Mouse (Mus musculus): Measurements from ENCODE around the gene Ogfod3. TPM values are rescaled to one million over a fixed set of nuclear protein-coding genes. Genes with fewer than 3 reads are reported as not detected.

The Ogfod3 gene
- polyA plus RNA-seq, 2 experiments, result 5.6 to 13.3 TPM

DNA sequence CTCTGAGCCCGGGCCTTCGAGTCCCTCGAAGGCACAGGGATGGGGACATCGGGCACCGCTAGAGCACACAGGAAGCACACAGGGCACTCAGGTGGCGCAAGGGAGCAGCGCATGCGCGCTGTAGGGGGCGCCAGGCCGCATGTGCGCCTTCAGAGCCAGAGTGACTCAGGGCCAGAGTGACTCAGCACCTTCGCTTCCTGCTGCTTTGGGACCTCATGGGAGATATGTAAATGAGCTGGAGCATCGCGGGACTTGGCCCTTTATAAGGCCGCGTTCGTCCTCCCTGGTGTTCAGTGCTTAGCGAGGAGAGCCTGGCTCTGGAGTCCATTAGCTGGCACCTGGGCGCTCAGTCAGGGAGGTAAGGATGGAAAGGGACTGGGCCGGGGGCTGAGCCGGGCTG, 58.6 kb downstream of the Ogfod3 start, which contains the start of gene Tex19.1:
Gene Tex19.1, plus strand, starts transcription at position 279 of the 400 bp plus-strand sequence.
- TF ChIP-seq CTCF (IDR thresholded peaks at IDR 0.05; ENCODE audit: low read depth), result peak; percentile 37
- TF ChIP-seq EP300 (IDR thresholded peaks at IDR 0.05; ENCODE audit: low read depth), result no peak
- no peak for DNase-seq (ENCODE audit: low read depth in 3 of 3, low spot score in 3 of 3)
- no peak for ATAC-seq (ENCODE audit: insufficient read depth)
- Histone ChIP-seq H3K36me3 (replicated peaks; ENCODE audit: control insufficient read depth, insufficient read depth, low read depth) (no peaks in the 10 kb centered on the region), H3K4me2 (ENCODE audit: low read depth) (no peak within 1 kb of the TSS), H3K27me3 (ENCODE audit: control insufficient read depth, insufficient read depth, low read length) (no peaks in the 10 kb centered on the region), H3K4me3 (ENCODE audit: insufficient read depth in 1 of 2, low read depth in 2 of 2, low read length in 2 of 2) (no peak within 1 kb of the TSS), H3K27ac (no peak within 1 kb of the TSS), H3K9ac (replicated peaks) (no peak within 1 kb of the TSS), H3K4me1 (replicated peaks; ENCODE audit: control insufficient read depth in 2 of 2, insufficient read depth in 2 of 2, low read length in 1 of 2) (peaks cover 0 to 4% of the 10 kb centered on the region in 2 experiments; a peak in 2 of 4 replicates), H3K9me3 (ENCODE audit: control insufficient read depth, low read length) (no peaks in the 10 kb centered on the region)
- WGBS (ENCODE audit: insufficient replicate concordance), result 88% methylated on average over 22 of the region's 22 CpGs

DNA sequence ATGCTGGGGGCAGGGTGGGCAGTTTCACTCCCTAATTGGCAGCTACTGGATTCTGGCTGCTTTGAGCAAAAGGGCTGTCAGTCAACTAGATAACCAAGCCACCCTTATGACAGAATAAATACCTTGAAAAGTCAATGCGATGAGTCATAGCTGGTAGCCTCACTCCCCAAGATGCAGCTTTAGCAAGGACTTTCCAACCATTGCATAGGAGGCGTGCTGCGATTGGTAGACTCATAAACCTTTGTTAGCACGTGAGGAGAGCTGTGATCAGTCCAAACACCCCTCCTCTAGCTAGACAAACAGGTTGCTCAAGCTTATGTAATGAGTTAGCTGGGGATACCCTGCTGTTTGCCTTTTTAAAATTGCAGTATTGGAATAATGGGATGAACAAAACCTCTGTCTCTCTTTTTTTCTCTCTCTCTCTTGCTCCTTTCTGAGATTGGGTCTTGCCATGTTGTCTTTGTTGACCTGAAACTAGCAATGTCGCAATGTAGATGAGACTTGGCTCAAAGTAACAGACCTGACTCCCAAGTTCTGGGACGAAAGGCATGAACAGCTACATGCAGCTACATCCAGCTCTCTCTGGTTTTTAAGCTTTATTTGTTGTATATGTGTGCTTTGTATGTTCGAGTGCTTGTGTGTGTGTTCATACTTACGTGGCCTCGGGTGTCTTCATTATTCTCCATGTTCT, 61.0 kb downstream of the Ogfod3 start:
- TF ChIP-seq EP300 (IDR thresholded peaks at IDR 0.05; ENCODE audit: low read depth) (no peak), CTCF (IDR thresholded peaks at IDR 0.05; ENCODE audit: low read depth) (no peak)
- no peaks in the 10 kb centered on the region for H3K36me3 ChIP-seq (replicated peaks; ENCODE audit: control insufficient read depth, insufficient read depth, low read depth)
- no peak overlapping the region for H3K4me3 ChIP-seq (ENCODE audit: insufficient read depth in 1 of 2, low read depth in 2 of 2, low read length in 2 of 2)
- no peak overlapping the region for H3K27ac ChIP-seq
- ATAC-seq (ENCODE audit: insufficient read depth) (no peak), DNase-seq (ENCODE audit: low read depth in 3 of 3, low spot score in 3 of 3) (no peak)
- no peak overlapping the region for H3K4me2 ChIP-seq (ENCODE audit: low read depth)
- H3K27me3 ChIP-seq (ENCODE audit: control insufficient read depth, insufficient read depth, low read length), result no peaks in the 10 kb centered on the region
- 61% methylated on average over 9 of the region's 9 CpGs for WGBS (ENCODE audit: insufficient replicate concordance)
- H3K9me3 ChIP-seq (ENCODE audit: control insufficient read depth, low read length), result no peaks in the 10 kb centered on the region
- no peak overlapping the region for H3K9ac ChIP-seq (replicated peaks)
- H3K4me1 ChIP-seq (replicated peaks; ENCODE audit: control insufficient read depth in 2 of 2, insufficient read depth in 2 of 2, low read length in 1 of 2), result peaks cover 0 to 6% of the 10 kb centered on the region in 2 experiments; a peak in 2 of 4 replicates

GRCm38 (mm10) chr11:121138732-121139131, 65.8 kb downstream of the Ogfod3 start:
- DNase-seq (ENCODE audit: low read depth in 3 of 3, low spot score in 3 of 3) (no peak), ATAC-seq (ENCODE audit: insufficient read depth) (no peak)
- 28% methylated on average over 6 of the region's 6 CpGs for WGBS (ENCODE audit: insufficient replicate concordance)
- Histone ChIP-seq H3K4me3 (ENCODE audit: insufficient read depth in 1 of 2, low read depth in 2 of 2, low read length in 2 of 2) (no peak overlapping the region), H3K27ac (no peak overlapping the region), H3K36me3 (replicated peaks; ENCODE audit: control insufficient read depth, insufficient read depth, low read depth) (no peaks in the 10 kb centered on the region), H3K4me2 (ENCODE audit: low read depth) (no peak overlapping the region), H3K4me1 (replicated peaks; ENCODE audit: control insufficient read depth in 2 of 2, insufficient read depth in 2 of 2, low read length in 1 of 2) (peaks cover 0 to 3% of the 10 kb centered on the region in 2 experiments; a peak in 2 of 4 replicates), H3K27me3 (ENCODE audit: control insufficient read depth, insufficient read depth, low read length) (no peaks in the 10 kb centered on the region), H3K9ac (replicated peaks) (no peak overlapping the region), H3K9me3 (ENCODE audit: control insufficient read depth, low read length) (no peaks in the 10 kb centered on the region)
- peak; percentile 24; the same call in 1 of the 2 replicates for TF ChIP-seq CTCF (IDR thresholded peaks at IDR 0.05; ENCODE audit: low read depth)
- no peak for TF ChIP-seq EP300 (IDR thresholded peaks at IDR 0.05; ENCODE audit: low read depth)

GRCm38 (mm10) chr11:121137682-121138081, 66.8 kb downstream of the Ogfod3 start:
- TF ChIP-seq CTCF (IDR thresholded peaks at IDR 0.05; ENCODE audit: low read depth), result no peak
- TF ChIP-seq EP300 (IDR thresholded peaks at IDR 0.05; ENCODE audit: low read depth), result no peak
- no peak for DNase-seq (ENCODE audit: low read depth in 3 of 3, low spot score in 3 of 3)
- H3K4me1 ChIP-seq (replicated peaks; ENCODE audit: control insufficient read depth in 2 of 2, insufficient read depth in 2 of 2, low read length in 1 of 2), result peaks cover 0 to 4% of the 10 kb centered on the region in 2 experiments; a peak in 2 of 4 replicates
- no peaks in the 10 kb centered on the region for H3K9me3 ChIP-seq (ENCODE audit: control insufficient read depth, low read length)
- no peak for ATAC-seq (ENCODE audit: insufficient read depth)
- H3K27ac ChIP-seq, result no peak overlapping the region
- no peak overlapping the region for H3K4me3 ChIP-seq (ENCODE audit: insufficient read depth in 1 of 2, low read depth in 2 of 2, low read length in 2 of 2)
- H3K9ac ChIP-seq (replicated peaks), result no peak overlapping the region
- H3K27me3 ChIP-seq (ENCODE audit: control insufficient read depth, insufficient read depth, low read length), result no peaks in the 10 kb centered on the region
- no peaks in the 10 kb centered on the region for H3K36me3 ChIP-seq (replicated peaks; ENCODE audit: control insufficient read depth, insufficient read depth, low read depth)
- no peak overlapping the region for H3K4me2 ChIP-seq (ENCODE audit: low read depth)
- 58% methylated on average over 5 of the region's 5 CpGs for WGBS (ENCODE audit: insufficient replicate concordance)

GRCm38 (mm10) chr11:121134600-121134999, 69.9 kb downstream of the Ogfod3 start:
- no peak overlapping the region for H3K27ac ChIP-seq
- WGBS (ENCODE audit: insufficient replicate concordance), result 42% methylated on average over 1 of the region's 1 CpGs
- H3K4me1 ChIP-seq (replicated peaks; ENCODE audit: control insufficient read depth in 2 of 2, insufficient read depth in 2 of 2, low read length in 1 of 2), result peaks cover 0 to 4% of the 10 kb centered on the region in 2 experiments; a peak in 1 of 4 replicates
- no peak for DNase-seq (ENCODE audit: low read depth in 3 of 3, low spot score in 3 of 3)
- no peaks in the 10 kb centered on the region for H3K27me3 ChIP-seq (ENCODE audit: control insufficient read depth, insufficient read depth, low read length)
- no peaks in the 10 kb centered on the region for H3K36me3 ChIP-seq (replicated peaks; ENCODE audit: control insufficient read depth, insufficient read depth, low read depth)
- TF ChIP-seq EP300 (IDR thresholded peaks at IDR 0.05; ENCODE audit: low read depth) (no peak), CTCF (IDR thresholded peaks at IDR 0.05; ENCODE audit: low read depth) (no peak)
- no peak overlapping the region for H3K9ac ChIP-seq (replicated peaks)
- no peaks in the 10 kb centered on the region for H3K9me3 ChIP-seq (ENCODE audit: control insufficient read depth, low read length)
- no peak overlapping the region for H3K4me3 ChIP-seq (ENCODE audit: insufficient read depth in 1 of 2, low read depth in 2 of 2, low read length in 2 of 2)
- ATAC-seq (ENCODE audit: insufficient read depth), result no peak
- no peak overlapping the region for H3K4me2 ChIP-seq (ENCODE audit: low read depth)

All from liver, embryonic 14.5 days (tissue).